Mouse (Mus musculus): ENCODE measurements around the gene Cib1.

Cib1 gene

DNA sequence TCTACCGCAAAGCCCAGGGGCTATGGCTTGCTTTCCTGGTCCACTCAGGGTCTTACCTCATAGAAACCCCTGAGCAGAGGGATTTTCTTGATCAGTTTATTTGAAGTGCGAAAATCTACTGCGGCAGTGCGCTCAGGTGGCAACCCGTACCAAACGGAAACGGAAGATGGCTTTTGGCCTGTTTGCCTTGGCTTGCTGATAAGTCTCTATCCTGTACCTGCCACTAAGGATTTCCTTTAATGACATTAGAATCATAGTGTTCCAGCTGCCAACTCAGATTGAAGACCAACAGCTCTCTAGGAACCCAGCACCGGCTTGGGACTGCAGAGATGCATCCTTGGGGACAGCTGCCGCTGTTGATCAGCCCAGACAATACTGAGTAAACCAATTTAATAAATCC is 1.2 kb upstream of the Cib1 start:
- DNase-seq (ENCODE audit: low spot score in 2 of 2): no peak

DNA sequence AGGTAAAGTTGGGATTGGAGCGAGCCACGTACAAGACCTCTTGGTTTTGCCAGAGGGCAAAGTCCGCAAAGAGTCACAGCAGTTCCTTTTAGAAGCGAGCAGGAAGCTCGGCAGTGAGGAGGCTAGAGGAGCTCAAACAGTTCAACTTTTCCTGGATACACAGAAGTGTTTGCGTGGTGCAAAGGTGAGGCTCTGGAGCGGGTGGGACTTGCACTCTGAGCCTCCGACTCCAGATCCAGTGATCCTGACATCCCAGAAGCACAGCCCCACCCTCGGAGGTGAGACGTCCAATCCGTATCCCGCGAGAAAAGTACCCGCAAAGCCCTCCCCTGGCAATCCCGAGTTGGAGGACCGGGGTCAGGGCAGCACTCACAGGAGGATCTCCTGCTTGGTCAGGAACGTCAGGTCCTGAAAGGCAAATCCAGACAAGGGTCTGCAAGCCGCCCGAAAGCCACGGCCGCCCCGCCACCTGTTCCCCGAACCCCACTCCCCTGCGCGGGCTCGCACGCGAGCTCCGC is 583 bp downstream of the Cib1 start:
- DNase-seq (ENCODE audit: low spot score in 2 of 2): no peak

DNA sequence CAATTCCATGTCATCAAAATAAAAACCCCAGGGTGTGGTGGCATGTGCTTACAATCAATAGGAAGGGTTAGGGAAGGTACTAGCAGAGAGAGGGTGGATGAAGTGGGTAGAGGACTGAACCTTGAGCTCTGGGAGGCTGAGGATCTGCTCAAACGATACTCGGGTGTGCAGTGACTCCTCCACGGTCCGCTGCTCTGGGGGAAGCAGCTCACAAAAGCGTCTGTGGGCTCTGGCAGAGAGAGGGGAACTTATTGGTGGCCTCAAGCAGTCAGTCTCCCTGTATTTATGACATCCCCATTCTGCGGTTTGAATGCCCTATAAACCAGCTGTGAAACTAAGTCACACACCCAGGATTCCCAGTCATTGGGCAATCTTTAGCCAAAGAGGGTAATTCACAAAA is 2.4 kb downstream of the Cib1 start:
- DNase-seq (ENCODE audit: low spot score in 2 of 2): no peak

DNA sequence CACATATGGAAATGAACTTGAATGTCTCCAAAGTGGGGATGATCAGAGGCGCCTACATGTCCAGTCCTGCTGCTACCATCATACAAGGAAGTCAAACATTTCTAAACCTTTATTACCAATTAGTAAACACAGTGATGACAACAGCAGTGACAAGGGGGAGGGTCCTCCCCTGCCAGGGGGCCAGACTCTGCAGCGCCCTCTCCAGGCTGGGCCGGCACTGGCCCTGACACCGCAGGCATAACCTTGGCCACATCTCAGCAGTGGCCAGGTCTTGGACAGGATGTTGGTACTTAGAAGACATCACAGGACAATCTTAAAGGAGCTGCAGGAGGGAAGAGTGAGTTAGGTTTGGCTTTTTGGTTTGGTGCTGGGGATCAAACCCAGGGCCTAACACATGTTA is 5.5 kb downstream of the Cib1 start:
- no peak for DNase-seq (ENCODE audit: low spot score in 2 of 2)

DNA sequence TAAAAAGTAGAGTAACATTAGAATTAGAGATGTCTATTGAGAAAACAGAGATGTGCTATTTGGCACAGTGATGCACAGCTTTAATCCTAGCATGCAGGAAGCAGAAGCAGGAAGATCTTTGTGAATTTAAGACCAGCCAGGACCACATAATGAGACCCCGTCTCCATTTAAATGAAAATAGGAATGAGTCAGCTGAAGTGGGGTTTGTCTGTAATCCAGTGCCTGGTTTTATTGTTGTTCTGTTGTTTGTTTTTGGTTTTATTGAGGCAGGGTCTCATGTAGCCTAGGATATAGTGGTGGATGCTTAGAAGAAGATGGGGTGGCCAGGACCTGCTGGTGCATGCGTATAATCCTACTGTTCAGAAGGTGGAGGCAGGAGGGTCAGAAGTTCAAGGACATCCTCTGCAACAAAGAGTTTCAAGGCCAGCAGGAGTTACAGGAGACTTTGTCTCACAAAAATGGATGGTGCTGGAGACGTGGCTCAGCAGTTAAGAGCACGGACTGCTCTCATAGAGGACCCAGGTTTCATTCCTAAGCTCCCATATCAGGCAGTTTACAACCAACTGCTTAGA is 11.3 kb downstream of the Cib1 start:
- DNase-seq (ENCODE audit: low spot score in 2 of 2): no peak

DNA sequence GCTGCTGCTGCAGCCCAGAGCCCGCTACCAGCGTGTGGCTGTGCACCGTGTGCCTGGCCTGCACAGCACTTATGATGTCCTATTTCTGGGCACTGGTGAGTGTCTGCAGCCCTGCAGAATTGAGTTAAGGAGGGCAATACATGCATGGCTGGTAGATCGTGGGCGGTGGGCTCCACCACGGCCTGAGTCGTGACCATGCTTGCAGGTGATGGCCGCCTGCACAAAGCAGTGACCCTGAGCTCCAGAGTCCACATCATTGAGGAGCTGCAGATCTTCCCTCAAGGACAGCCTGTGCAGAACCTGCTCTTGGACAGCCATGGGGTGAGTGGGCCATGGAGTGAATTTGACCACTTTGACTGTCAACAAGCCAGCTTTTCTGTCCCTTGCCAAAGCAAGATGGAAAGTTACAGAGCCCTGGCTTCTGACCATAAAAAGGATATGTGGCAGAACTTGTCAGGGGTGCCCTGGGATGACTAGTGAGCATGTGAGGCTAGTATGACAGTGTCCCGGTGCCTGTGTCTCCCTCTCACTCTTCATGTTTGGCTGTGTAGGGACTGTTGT is 12.3 kb downstream of the Cib1 start:
- DNase-seq (ENCODE audit: low spot score in 2 of 2): no peak

DNA sequence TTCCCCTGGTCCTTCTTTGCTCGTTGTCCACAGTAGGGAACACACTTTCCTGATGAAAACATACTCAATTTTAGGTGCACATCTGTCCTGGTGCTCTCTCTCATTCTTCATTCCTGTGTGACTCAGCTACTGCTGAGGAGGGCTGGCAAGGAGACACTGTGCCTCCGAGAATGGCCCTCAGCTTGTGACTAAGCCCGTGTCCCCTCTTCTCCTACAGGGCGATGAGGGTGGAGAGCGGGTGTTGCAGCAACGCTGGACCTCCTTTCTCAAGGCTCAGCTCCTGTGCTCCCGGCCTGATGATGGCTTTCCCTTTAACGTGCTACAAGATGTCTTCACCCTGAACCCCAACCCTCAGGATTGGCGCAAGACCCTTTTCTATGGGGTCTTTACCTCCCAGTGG is 13.9 kb downstream of the Cib1 start:
- no peak for DNase-seq (ENCODE audit: low spot score in 2 of 2)

DNA sequence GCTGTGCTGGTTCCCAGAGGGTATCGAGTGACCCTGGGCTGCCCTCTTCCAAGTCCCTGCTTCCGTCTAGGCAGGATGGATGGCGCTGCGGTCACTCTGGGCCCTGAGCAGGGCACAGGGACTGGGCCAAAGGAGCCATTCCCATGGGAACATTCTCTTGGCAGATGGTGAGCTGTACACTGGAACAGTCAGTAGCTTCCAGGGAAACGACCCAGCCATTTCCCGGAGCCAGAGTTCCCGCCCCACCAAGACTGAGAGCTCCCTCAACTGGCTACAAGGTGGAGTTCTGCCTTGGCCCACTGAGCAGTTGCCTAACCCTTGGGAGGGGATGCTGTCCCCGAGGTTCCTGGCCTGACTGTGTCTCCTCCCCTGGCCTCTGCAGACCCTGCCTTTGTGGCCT is 16.0 kb downstream of the Cib1 start:
- no peak for DNase-seq (ENCODE audit: low spot score in 2 of 2)

DNA sequence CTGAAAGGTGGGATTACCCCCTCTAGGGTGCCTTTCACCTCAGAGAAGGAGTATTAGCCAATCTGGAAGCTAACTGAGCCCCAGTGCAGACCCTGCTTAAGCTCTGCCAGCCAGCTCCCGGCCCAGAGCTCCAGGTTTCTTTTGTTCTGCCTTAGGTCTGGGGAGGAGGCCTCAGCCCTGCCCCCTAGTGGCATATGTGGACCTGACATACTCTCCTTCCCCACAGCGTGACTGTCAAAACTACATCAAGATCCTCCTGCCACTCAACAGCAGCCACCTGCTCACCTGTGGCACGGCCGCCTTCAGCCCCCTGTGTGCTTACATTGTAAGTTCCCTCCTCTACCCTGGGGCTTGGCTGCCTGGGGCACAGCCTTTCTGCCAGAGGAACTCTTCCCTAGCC is 17.2 kb downstream of the Cib1 start:
- peak; percentile 64 to 85 for DNase-seq (ENCODE audit: low spot score in 2 of 2)

DNA sequence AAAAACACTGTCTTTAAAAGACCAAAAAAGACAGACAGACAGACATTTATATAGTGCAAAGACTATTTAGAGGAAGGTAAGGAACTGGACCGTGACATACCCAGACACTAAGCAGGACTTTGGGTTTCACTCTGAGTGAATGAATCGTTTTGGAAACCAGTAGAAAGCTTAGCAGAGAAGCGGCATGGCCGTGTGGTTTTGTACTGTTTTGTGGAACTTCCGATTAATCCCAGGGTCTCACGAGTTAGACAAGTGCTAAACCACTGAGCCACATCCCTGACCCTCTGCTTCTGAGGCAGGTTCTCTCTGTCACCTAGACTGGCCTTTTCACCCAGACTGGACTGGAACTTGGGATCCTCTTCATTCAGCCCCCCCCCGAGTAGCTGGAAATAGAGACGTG is 18.2 kb downstream of the Cib1 start:
- peak; percentile 32 to 41 for DNase-seq (ENCODE audit: low spot score in 2 of 2)

DNA sequence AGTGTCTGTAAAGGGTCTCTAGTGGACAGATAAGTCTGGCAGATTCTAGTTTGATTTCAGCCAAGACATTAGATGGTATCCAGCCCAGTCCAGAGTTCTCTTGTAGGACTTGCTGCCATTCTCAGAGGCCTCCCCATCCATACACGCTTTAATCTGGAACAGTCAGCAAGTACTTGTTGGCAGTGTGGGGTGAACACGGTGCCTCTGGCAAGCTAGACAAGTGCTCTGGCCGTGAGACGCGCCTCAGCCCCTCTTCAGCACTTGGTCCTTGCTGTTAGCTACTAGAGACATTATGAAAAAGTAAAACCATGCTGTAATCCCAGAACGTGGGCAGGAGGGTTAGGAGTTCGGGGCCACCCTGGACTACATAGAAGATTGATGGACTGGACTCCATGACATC is 19.0 kb downstream of the Cib1 start:
- DNase-seq (ENCODE audit: low spot score in 2 of 2): no peak

DNA sequence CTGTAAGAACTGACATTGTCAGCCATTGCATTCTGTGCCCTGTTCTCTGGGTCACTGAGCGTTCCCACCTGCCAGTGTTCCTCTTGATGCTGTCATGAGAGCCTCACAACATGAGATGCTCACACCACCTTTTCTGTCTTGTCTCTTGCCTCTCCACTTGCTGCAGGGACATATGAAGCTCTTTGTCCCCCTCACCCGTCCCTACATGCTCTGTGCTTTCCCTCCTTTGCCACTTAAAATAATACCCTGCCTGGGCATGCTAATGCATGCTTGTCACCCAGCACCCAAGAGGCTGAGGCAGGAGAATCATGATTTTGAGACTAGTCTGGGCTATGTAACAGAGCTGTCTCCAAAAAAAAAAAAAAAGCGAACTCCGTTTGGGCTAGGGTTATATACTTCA is 21.6 kb downstream of the Cib1 start:
- DNase-seq (ENCODE audit: low spot score in 2 of 2): no peak

DNA sequence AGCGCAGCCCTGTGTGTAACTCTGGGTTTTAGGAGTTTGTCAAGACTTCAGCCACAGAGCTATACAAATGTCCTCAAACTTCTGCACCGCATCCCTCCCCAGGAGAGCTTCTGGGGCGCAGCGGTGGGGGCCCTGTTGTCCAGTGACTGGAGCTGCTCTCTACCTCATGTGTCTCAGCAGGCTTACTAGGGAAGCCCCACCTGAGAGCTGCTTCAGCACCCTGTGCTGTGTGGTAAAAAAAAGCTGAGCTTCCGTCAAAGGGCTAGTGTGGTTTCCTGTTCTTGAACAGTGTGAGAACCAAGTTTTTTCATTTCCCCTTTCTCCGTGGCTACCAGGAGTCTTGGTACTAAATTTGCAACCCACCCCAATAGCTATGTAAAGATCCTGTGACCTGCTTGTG is 22.9 kb downstream of the Cib1 start:
- DNase-seq (ENCODE audit: low spot score in 2 of 2): peak; percentile 87 to 89

DNA sequence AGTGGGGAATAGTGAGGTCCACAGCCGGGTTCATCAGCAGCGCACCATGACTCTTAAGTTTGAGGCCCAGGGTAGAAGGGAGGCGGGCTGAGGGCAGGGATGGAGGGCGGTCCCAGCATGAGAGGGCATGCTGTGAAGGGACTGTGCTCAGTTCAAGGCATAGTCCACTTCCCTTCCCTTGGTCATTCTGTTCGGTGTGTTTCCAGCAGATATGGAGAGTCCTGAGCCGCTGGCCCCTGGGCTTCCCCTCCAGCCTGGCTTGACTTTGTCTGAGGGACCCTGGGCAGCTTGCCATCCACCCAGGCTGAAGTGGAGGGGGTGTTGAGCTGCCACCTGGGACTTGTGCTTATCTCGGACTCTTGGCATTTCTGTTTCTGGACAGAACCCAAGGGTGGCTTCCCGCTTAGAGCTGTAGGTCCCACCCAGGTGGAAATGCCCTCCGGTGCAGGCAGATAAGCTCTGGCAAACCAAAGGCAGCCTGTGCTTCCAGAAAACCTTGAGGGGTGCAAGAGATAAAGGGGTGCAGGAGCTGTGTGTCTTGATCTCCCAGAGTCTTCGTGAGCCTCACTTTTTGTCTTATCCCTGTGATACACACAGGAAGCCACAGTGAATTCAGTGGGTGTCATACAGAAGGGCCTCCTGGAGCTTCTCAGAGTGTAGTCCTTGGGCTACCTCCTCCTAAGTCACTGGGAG is 23.7 kb downstream of the Cib1 start:
- no peak for DNase-seq (ENCODE audit: low spot score in 2 of 2)

DNA sequence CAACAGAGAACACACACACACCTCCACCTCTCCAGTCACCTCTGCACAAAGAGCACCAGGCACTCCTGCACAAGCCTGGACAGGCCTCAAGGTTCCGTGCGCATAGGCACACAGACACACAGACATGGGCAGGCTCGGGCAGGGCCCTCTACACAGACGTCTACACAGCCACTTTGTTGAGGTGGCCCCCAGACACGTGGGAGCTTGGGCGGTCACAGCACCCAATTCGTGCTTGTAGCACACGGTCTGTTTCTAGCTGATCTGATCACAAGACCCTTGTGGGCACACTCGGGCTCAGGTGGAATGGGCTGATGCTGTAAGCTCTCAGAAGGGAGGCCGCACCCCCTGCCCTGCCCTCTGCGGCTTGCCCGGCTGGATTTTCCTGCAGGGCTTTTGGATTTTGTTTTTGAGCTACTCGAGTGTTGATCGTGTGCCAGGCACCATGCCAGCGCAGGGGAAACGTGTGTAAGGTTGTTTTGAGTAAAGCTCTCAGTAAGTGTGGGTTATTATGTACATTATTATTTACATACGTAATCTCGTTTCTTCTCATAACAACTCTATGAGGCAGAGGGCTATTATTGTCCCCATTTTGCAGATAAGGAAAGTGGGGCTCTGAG is 24.5 kb downstream of the Cib1 start:
- no peak for DNase-seq (ENCODE audit: low spot score in 2 of 2)

DNA sequence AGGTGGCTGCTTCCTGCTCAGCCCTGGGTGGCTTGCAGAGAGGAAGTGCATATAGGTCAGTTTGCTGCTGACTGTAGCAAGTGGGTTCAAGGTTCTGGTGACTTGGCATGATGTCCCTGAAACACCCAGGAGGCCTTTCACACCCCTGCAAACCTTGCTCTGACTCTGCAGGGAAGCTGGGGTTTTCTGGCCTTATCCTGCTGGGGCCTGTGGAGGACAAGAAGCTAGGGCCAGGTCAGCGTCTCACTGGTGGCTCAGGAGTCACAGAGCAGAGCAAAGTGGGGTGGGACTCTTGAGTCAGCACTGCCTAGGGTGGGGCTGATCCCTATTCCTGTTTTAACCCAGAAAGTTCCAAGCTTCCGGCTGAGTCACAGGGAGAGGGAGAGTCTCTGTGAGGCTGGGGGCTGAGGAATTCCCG is 25.3 kb downstream of the Cib1 start:
- peak in 1 of 2 experiments; percentile 34 for DNase-seq (ENCODE audit: low spot score in 2 of 2)

DNA sequence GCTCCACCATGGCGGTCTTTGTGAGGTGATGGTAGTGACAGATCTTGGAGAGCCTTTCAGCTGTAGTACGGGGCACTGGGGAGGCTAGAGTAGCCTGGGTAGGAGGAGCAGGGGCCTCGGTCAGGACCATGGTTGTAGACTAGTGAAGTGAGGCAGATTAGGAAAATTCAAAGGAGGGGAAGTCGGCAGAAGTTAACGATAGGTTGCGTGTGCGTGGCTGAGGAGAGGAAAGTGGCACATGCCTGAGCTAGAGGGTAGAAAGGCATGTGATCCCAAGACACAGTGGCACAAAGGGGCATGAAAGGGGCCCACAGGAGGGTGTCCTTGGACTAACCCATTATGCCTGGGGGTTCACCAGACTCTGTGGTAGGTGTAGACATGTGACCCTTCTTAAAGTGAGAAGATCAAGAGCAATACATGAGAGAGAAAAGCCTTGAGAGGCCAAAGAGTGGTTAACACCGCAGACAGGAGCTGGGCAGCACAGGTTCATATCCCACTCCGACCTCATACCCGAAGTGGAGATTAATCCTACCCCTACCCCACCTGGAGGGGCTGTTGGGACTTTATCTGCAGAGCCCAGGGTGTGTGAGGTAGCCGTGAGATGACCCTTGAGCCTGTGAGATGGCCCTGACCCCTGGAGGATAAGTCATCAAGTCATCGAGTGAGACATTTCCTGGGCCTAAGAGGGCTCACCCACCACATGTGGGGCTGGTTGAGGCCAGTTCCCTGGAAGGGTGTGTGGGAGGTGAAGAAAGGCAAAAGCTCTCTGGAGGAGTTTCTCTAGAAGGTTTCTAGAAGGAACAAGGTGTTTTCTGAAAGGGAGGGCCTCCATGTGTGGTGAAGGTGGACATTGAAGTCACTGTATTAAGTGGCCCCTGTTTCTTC is 26.7 kb downstream of the Cib1 start:
- no peak for DNase-seq (ENCODE audit: low spot score in 2 of 2)

DNA sequence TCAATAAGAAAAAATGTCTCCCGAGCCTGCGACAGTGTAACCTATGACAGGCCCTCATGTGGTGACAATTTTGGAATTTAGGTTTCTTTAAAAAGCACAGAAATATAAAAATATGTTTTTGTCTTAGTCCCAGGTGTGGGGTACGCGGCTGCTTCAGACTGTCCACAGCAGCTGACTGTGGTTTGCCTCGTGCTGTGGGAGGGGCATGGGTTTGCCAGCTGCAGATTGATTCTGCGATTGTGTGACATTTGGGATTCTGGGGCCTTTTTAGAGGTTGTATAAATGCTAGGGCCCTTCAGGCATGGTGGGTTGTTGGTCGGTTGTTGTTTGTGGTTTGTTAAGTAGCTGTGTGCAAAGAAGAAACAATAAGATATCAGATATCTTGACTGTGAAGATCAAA is 27.7 kb downstream of the Cib1 start:
- DNase-seq (ENCODE audit: low spot score in 2 of 2): peak in 1 of 2 experiments; percentile 68

DNA sequence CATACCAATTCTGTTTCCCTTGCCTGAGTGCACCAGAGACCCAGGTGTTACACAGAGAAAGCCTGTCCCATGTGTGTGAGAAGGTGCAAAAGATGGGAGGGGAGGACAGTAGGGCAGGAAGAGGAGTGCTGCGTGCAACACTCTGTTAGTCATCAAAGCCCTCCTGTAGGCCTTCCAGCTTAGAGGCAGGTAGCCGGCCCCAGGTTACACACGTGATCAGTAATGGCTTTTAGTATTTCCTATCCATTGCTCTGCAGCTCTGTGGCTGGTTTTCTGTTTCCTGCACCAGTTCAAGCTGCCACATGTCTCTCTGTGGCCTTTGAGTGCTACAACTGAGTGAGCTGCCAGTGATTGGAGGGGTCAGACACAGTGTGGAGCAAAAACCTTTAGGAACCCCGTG is 28.3 kb downstream of the Cib1 start:
- peak; percentile 32 to 60 for DNase-seq (ENCODE audit: low spot score in 2 of 2)

DNA sequence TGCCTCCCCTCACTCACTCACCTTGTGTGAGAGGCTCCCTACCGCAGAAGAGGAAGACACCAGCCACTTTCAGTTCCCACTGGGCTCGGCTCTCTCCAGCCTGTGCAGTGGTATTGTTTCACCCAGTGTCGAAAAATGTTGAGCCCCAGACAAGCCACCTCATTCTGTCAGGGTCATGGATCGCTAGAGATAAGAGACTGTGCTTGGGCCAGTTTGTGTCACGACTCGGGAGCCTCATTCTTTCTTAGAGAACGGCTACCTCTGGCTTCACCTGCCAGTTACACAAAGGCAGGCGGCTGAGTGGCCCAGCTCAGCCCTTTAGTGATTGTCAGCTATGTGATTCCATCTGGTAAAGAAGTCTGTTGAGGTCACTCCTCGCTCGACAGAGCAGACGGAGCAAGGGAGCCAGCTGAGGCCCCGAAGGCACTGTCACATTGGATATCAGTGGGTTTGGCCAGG is 28.9 kb downstream of the Cib1 start:
- DNase-seq (ENCODE audit: low spot score in 2 of 2): peak in 1 of 2 experiments; percentile 79

DNA sequence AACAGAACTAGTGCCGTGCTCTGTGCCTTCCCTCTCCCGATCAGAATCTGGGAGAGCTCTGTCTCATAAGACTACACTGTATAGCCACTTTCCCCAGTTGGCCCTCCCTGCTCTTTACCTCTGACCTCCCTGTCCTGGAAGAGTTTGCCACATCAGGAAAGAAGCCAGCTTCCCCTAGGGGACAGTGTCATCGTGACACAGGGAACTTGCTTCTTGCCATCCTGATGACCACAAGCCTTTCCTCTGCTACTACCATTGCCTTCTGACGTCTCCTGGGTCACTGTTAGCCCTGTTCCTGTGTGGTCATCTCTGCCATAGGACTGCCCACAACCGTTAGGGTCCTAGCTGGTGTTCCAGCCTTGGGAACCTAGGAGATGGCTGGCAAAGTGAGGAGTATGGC is 29.7 kb downstream of the Cib1 start:
- DNase-seq (ENCODE audit: low spot score in 2 of 2): no peak
